Mouse (Mus musculus) retina, adult 2 months (tissue): Measurements from ENCODE around the gene Wapl.

Experiments
- DNase-seq: peaks from one replicate; pipeline ENCODE4 v3.0.0-alpha.2; 2012; ENCODE audit warnings: low read depth, low spot score

Wapl gene

DNA sequence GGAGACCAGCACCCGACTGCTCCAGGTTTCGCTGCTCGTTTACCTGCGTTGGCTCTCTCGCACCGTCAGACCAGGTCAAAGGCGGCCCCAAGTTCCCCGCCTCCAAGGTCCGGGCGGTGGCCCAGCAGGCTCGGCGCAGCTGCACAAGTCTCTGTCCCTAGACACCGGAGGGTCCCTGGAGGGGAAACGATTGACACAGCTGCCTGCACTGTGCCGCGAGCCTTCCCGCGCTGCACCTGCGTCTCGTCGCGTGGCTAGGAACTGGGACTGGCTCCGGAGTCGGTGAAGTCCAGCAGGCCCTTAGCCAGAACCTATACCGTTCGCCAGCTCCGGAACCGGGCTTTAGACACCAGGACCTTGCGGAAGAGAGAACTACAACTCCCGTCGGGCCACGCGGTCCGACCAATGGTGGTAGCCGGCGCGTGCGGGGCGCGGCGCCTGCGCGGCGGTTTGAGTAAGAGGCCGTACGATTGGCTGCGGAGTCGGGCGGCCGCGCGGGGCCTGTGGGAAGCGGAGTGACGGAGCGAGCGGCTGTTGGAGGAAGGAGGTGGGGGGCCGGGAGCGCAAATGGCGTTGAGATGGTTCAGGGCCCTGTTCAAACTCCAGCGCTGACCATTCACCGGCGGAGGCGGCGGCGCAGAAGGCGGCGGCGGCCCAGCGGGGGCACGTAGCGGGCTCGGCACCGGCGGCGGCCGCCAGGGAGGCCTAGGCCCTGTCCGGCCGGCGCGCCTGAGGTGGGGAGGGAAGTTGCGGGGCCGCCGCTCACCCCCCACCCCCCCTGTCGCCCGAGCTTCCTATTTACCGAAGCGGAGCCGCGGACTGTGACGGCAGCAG, at the start of gene Wapl:
Wapl (plus strand) TSS at position 534 of the 834 bp plus-strand sequence.
- peak; percentile 88 for DNase-seq

DNA sequence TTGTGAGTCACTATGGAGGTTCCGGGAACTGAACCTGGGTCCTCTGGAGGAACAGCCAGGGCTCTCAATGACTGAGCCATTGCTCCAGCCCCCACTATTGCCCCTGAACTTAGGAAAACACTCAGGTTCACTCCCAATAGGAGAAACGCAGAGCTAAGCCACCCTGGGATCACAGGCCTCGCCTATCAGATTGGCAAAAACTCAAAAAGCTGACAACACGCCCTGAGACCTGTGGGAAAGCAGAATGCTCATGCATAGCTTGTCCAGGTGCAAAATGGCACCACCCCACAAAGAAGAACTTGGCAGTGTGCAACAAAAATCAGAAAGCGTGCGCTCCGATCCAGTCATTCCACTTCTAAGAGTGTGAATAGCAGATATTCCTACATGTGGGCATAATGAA, 46.9 kb upstream of the Wapl start:
- DNase-seq, result no peak

DNA sequence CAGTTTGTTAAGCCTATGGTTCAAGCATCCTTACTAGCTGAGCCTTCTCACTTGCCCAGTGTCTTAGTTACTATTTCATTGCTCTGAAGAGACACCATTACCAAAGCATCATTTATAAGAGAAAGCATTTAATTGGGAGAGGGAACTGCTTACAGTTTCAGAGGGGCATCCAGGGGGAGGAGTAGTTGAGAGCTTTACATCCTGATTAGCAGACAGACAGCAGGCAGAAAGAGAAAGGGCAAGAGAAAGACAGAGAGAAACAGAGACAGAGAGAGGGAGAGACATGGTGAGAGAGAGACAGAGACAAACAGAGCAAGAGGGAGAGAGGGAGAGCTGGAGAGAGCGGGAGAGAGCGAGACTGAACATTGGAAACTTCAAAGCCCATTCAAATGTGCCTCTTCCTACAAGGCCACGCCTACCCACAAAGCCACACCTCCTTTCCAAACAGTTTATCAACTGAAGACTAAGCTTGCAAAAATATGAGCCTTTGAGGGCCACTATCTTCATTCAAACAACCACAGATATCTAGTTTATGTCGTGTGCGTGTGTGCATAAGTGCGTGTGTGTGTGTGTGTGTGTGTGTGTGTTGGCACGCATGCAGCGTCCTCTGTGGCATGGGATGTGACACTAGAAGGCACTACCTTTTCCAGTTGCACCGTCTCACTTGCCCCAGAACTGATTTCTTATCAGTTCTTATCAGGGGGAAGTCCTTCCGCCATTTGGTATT, 40.8 kb upstream of the Wapl start:
- DNase-seq, result no peak

DNA sequence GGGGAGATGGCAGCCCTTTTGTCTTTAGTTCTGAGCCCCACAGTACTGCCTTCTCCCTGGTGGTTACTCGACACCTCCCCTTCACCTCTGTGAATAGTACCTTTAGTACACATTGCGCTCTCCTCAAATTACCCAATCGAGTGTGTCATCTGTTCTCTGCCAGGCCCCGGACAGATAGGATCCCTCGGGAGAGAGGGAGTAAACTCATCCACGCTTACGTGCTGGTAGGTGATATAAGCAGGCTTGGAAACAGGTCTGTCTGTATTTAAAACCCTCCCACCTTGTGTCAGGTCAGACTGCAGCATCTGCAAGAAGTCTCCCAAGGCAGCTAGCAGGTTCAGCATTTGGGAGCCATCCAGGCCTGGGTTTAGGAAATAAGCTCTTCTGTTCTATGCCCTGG, 38.5 kb upstream of the Wapl start:
- no peak for DNase-seq

DNA sequence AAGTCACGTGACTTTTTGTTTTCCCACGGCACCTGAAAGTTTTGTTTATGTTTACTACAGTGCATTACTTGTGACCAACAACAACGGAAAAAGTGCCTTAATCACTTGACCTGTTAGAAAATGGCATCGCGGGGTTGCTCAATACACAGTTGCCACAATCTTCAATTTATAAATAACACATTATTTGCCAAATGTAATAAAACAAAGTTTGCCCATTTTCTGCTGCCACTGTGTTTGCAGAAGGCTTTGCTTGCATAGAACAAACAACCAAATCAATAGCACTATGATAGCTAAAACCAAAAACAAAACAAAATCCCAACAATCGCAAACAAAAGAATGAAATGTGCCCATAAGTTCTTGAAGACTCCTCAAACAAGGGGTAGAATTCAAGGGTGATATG, 38.0 kb upstream of the Wapl start:
- no peak for DNase-seq

DNA sequence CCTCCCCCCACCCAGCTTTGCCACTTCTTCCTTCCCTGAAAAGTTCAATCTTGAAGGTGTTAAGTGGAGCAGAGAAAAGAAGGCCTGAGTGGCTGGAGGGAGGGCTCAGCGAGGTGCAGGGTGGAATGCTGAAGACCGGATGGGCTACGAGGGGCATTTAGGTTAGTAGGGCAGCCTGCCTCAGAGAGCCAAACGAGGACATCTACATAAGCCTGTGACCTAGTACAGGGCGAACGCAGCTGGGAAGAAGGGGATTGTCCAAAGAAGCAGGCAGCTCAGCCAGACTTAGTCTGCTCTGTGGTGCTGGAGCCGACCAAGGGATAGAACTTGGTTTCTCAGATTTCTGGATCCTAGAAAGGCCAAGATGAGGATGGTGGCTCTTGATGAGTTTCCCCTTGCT, 29.6 kb upstream of the Wapl start:
- DNase-seq, result peak; percentile 77

DNA sequence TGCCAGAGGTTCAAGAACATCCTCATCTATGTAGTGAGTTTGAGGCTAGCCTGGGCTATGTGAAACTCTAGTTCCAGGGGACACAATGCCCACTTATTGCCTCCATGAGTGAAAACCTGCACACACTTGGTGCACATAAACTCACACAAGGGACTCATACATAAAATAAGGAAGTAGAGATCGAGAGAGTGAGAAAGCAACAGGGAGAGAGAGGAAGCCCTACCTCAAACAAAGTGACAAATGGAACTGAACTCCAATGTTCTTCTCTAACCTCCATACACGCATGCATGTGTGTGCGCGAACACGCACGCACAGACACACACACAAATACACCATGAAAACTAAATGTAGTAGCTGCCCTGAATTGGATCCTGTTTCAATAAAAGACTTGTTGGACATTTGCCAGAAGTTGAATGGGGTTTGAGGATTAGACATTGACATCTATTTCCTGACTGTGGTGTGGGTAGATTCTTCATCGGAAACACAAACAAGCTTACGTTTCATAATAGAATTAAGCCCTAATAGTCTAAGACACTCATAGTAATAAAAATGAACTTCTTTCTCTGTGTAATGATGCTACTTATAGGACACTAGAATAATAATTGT, 25.8 kb upstream of the Wapl start:
- DNase-seq, result no peak

DNA sequence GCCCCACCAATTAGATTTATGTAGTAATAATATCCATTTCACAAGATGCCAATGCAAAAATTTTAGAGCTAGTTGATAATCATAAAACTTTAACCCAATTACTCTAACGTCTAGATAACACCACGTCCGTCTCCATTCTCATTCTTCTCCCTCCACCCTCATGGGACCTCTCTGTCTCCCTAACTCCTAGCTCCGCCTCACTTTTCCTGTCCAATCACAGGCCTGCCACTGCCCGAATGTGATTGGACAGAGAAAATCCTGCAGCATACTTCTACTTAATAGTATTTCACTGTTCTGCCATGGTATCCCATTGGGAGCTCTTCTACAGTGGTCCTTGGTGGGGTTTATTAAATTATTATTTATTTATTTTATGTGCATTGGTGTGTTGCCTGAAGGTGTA, 16.6 kb upstream of the Wapl start:
- no peak for DNase-seq

DNA sequence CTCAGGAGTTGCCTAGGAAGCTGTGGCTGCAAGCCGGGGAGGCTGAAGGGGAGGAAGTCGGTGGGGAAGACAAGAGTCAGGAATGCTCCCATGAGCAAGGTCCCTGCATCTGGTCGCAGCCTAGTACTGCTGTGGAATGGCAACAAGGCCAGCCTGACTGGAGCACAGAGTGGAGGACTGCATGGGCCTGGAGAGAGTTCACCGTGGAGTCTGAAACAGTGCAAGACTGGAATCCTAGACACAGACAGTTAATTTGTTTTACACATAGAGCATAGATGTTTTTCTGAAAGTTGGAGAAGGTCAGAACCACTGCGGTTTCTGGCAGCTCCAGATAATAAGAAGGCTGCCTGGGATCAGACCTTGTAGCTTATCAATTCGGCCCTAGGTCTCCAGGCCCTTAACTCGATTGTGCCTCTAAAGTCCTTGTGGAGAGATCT, 13.4 kb upstream of the Wapl start:
- no peak for DNase-seq

DNA sequence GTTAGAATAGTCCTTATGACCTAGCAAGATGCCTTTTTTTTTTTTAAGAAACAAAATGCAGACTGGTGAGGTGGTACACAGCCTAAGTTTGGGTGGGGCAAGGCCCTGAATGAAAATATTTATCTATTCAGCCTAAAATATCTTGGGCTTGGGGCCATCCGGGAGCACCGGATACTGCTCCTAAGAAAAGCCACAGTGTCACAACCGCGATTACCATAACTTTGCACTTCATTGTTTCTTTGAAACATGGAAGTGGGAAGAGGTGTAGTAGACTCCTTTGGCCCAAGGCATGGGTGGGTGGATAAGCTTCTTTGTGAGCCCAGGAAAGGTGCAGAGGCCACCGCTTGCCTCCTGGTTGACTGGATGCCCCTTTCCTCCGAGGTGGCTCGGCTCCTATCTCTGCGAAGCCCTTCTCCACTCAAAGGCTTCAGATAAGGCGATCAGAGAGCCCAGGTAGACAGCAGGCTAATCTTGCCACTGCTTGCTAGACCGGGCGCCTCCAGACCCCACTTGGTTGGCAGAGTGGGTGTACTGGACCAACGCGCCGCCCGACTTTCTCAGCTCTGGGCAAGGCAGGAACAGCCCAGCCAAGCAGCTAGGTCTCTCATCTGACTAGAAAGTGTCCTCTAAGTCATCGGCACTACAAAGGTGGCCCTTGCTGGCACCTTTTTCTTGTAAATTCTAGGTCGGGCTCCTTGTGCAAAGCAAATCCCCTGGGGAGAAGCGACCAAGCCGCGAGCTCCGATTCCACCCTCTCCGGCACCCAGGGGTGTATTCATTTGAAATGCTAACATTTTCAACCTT, 12.7 kb upstream of the Wapl start:
- DNase-seq, result peak; percentile 66

DNA sequence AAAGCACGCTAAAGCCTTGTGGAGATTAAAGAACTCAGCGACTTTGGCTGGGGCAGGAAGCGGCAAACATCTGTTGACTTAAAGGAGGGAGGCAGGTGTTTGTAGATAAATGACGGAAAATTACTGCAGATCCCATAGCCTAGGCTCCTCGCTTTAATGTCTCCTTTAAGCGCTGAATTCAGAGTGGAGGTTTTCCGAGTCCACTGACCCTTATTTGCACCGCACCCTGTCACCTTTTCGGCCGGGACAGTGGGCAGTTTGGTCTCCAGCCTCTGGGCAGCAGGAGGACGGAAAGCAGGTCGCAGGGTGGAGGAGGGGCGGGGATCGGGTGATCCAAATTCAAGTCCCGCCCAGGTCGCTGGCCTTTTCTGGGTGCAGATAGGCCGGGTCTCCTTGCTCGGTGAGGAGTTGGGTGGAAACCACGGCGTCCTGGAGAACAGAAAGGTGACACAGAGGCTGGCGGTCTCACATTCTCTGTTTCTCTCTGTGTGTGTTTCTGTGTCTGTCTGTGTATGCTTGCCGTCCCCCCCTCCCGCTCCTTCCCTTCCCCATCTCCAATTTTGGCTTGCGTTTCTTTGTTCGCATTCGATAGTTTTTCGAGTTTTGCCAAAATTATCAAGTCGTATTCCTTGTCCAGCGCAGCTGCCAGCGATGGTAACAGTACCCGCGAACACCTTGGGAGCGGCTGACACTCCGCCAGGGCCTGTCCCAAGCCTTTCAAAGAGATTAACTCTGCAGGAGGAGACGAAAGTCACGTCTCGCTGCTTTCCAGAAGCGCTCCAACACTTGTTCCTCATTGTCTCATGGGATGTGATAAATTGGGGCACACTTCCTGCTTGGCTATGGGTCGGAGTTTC, 11.9 kb upstream of the Wapl start:
- DNase-seq, result peak; percentile 47

DNA sequence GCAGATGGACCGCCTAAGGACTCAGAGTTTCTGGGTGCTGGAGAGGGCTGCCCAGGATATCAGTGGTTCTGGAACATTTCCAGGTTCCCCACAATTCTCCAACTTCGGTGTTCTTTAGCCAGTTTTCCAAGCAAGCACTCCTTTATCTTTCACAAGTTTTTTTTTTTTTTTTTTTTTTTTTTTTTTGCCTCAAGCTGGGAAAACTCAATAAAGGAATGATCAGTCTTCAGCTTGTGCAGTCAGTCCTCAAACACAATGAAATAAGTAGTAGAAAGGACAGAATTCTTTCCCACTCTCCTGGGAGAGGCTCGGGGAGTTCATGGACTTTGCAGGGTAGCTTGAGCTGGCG, 11.3 kb upstream of the Wapl start:
- DNase-seq, result no peak

DNA sequence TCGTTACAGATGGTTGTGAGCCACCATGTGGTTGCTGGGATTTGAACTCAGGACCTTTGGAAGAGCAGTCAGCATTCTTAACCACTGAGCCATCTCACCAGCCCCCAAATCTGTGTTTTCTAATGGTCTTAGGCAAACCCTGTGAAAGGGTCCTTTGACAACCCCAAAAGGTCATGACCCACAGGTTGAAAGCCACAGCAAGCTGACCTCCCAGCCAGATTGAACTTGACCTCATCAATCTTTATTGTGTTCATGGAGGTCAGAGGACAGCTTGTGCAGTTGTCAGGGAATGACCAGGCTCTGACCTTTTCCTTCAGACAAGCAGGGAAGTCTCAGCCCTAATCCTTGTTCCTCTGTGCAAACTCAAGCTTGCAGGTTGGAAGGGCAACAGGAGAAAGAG, 10.3 kb upstream of the Wapl start:
- no peak for DNase-seq

DNA sequence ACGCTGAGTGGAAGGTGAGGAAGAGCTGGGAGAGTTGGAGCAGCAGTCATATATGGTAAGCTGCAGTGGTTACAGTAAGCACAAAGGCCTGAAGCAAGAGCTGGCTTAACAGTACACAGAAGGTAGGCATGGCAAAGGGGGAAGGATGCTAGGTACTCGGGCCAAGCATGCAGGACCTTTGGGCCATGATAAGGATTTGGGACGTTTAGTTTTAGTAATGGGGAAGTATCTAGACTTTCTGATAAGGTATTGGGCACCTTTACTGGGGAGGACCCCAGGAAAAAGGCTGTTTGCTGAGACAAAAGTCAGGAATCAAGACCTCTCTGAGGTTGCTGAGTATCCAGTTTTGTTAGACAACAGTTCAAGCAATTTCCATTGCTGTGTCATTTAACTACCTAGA, 4.6 kb upstream of the Wapl start:
- DNase-seq, result no peak

DNA sequence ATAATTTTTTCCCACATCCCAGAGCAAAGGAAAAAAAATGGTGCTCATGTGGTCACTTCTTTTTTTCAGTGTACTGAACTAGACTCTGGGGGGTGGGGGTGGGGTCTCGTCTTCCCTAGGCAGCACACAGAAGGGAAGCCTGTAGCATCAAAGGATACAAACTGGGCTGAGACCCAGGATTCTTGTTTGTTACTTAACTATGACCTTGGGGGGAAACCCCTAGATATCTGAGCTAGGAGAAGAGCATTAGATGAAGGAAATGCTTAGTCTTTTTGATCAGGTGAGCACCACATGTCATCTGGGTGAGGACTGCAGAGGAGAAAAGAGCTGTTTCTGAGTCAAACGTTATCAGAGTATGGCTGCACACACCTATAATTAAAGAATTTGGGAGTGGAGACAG, 3.5 kb upstream of the Wapl start:
- no peak for DNase-seq

DNA sequence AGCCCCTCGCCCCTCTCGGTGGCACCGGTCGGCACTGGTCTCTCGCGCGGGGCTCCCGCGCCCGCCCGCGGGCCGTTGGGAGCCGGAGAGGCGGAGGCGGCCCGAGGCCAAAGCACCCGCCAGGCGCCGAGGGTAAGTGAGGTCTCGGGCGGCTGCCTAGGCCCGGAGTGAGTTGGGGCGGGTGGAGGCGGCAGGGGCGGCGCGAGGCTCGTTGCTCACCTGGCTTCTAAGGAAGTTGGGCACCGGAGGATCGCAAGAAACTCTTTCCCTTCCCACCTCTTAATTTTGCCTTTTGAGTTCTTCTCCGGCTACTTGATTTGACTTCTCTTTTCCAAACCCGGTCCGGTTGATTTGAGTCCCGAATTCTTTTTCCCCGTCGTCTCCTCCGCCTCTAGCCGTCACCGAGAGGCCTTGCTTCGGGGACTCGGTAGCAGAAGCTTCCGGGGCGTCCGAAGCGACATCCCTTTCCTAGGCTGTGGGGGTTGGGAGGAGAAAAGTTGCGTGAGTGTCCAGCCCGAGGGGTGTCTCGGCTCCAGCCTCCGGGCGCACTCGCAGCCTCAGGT, 582 bp downstream of the Wapl start:
- no peak for DNase-seq

DNA sequence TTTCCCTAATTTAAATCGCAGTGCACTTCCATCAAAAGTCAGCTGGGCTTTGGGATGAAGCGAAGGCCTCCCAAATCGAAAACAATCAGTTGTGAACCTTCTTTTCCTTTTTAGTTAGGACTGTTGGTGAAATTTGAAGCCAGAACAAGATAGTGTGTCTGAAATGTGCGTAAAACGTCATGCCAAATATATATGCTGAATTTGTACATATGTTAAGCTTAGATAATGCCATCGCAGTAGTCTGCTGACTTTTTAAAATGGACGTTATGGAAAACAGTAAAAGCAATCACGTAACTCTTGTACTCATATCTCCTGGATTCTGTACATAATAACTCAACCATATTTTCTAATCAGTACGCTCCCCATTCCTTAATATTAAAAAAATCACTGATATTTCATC, 1.2 kb downstream of the Wapl start:
- no peak for DNase-seq

DNA sequence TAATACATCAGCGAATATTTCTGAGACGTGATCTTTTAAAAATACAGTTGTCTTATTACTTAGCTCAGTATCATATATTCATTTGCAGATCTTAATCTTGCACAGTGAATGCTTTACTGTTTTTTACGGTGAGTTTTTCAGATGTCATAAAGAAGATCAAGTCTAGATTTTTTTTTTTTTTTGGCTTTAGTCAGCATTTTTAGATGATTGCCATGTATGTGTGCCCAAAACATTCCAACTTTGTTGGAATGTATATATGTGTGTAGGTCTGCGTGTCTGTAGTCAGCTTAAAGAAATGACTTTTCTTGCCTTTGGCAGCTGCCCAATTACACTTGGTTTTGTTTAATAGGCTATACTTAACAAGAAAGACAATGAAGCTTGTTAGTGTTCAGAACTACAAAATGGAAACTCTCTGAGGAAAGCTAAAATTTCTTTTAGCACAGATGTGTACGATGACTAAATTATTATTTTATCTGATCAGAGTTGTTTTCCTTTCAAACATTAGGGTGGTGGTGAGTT, 1.7 kb downstream of the Wapl start:
- DNase-seq, result no peak

DNA sequence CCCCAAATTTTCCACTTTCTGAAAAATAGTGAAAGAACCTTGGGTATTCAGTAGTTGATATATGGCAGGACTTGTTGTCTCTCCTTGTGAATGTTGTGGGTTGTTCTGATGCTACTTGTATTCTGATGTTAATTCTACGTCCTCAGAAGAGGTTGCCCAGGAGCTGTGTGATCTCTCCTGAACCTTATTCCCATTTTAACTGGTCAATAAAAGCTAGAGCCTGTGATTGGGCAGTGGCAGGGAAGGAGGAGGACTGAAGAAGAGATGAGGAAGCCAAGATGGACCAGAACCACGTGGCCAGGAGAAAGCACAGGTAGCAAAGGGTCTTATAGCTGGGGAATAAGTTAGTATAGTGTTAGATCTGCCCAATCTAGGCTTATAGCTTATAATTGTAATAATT, 7.1 kb downstream of the Wapl start:
- no peak for DNase-seq

DNA sequence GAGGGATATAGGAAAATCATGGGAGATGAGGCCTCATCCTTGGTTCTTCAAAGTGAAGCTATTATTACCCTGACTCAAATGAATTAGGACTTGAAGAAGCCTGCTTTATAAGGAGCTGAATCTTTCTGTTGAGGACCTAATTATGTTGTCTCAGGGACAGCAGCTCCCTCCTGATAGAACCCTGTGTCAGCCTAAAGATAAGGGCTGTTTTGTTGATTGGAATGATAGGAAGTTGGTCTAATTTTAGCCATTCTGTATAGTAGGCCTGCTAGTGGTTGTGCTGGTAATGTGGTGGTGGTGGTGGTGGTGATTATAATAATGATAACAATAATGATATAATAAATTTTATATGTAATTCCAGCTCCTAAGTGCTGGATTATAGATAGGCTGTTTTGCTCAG, 11.3 kb downstream of the Wapl start:
- DNase-seq, result no peak

DNA sequence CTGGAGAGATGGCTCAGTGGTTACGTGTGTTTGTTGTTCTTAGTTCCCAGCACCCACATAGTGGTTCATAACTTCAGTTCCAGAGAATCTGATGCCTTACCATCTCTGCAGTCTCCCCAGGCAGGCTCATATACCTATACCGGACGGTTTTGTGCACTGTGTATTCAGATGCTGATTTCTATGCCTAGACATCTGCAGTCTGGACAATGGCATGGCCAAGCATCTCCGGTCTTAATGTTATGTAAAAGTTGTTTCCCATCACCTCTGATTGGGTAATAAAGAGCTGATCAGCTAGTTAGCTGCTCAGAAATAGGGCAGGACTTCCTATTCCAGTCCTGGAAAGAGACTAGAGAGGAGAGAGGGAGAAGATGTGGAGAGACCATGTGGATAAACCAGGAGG, 20.2 kb downstream of the Wapl start:
- DNase-seq, result no peak
